Mouse (Mus musculus) hindbrain, embryonic 13.5 days (tissue): ENCODE results near the gene Neurog1. TPM values are rescaled to one million over a fixed set of nuclear protein-coding genes. Genes with fewer than 3 reads are reported as not detected.

ENCODE experiments used
- ATAC-seq: fragments of 200-750 bp; cut with Nextera tagmentation; 2 replicates; pipeline ENCODE4 v1.8.0; 2017; ENCODE audit warnings: moderate TSS enrichment; ENCODE audit not compliant: low FRiP score
- H3K27ac ChIP-seq: fragments of 300-500 bp; sonication (generic); 2 replicates; pipeline ENCODE4 v1.5.1; 2015; ENCODE audit warnings: inconsistent platforms, mild to moderate bottlenecking, moderate library complexity
- H3K27me3 ChIP-seq: fragments of 300-500 bp; sonication (generic); 2 replicates; pipeline ENCODE4 v1.6.1; 2015; ENCODE audit warnings: mild to moderate bottlenecking, inconsistent platforms
- H3K36me3 ChIP-seq: fragments of 300-500 bp; sonication (generic); 2 replicates; pipeline ENCODE4 v1.6.1; 2015; ENCODE audit warnings: mild to moderate bottlenecking, inconsistent platforms
- H3K4me1 ChIP-seq: fragments of 300-500 bp; sonication (generic); replicated peaks from 2 replicates; pipeline ENCODE4 v1.6.1; 2015; ENCODE audit warnings: inconsistent platforms
- H3K4me2 ChIP-seq: fragments of 300-500 bp; sonication (generic); 2 replicates; pipeline ENCODE4 v1.6.1; 2015; ENCODE audit warnings: inconsistent platforms, mild to moderate bottlenecking, moderate library complexity
- H3K4me3 ChIP-seq: fragments of 300-500 bp; sonication (generic); 2 replicates; pipeline ENCODE4 v1.5.1; 2015; ENCODE audit warnings: mild to moderate bottlenecking, inconsistent platforms
- H3K9ac ChIP-seq: fragments of 300-500 bp; sonication (generic); 2 replicates; pipeline ENCODE4 v1.6.1; 2015; ENCODE audit warnings: mild to moderate bottlenecking, inconsistent platforms
- H3K9me3 ChIP-seq: fragments of 300-500 bp; sonication (generic); 2 replicates; pipeline ENCODE4 v1.6.1; 2016; ENCODE audit warnings: inconsistent platforms
- WGBS: fragments of 180-500 bp; shearing (Covaris S2); methylation state at CpG from one replicate; pipeline ENCODE4 v1.1.7; 2015; 5-methylcytosine and 5-hydroxymethylcytosine counted together
- polyA plus RNA-seq: library from polyadenylated mRNA; unstranded; fragments of >200 nt; fragmentation: Nextera tagmentation; extraction: Ambion mirVana; gene quantifications from 2 replicates; pipeline ENCODE4 v1.2.1, GENCODE M21; 2015

The Neurog1 gene
- polyA plus RNA-seq, result 5.9 and 9.8 TPM in 2 replicates

DNA sequence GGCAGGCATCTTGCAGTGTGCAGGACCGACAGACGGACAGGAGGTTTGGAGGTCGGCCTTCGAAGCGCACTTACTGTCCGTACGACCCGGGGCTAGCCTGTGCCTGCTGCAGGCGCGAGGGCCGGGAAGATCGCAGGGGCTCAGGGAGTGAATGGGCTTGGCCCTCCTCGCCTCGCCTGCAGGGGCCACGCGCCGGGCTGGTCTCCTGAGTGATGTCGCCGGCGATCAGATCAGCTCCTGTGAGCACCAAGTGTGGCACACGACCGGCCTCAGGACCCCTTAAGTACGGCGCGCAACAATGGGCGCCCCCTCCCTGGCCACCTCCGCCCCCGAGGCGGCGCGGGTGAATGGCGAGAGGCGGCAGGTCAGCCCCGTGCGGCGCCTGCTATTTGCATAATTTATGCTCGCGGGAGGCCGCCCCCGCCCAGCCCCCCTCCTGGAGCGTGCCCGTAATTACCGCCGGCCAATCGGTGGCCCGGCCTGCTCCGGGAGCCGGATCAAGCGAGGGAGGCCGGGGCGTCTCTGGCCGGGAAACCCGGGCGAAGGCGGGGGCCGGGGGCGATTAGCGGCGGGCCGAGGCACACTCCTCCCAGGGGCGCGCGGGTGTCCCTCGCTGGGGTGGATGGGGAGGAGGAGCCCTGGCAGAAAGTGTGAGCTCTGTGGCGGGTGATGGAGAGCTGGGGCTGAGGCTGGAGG lies at the start of gene Neurog1:
Gene Neurog1, minus strand, starts transcription at position 240 of the 696 bp plus-strand sequence.
- H3K9me3 ChIP-seq, result no peaks in the 10 kb centered on the region
- H3K4me3 ChIP-seq, result peak within 1 kb of the TSS; percentile 37
- H3K27me3 ChIP-seq, result peaks cover 99% of the 10 kb centered on the region
- peak within 1 kb of the TSS; percentile 35 for H3K9ac ChIP-seq
- H3K36me3 ChIP-seq, result no peaks in the 10 kb centered on the region
- under 1% methylated on average over 55 of the region's 65 CpGs for WGBS
- peak; percentile 81 for ATAC-seq
- no peak within 1 kb of the TSS for H3K27ac ChIP-seq
- peaks cover 40% of the 10 kb centered on the region for H3K4me1 ChIP-seq
- H3K4me2 ChIP-seq, result peak within 1 kb of the TSS; percentile 55

DNA sequence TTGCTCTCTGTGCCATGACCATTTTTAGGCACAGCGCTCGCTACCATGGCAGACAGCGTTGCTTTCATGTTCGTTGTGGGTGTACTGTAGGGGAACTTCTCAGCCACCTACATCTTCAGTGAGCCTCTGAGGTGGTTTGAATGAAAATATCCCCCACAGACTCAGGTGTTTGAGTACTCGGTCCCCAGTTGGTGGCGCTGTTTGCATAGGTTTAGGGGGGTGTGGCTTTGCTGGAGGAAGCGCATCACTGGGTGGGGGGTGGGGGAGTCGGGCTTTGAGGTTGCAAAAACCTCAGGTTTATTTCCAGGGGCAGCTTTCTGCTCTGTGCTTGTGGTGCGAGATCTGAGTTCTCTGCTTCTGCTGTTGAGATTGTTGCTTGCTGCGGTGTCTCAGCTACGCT lies 47.4 kb upstream of the Neurog1 start:
- peaks cover 23% of the 10 kb centered on the region for H3K4me1 ChIP-seq
- 91% methylated on average over 11 of the region's 11 CpGs for WGBS
- no peak overlapping the region for H3K9ac ChIP-seq
- no peaks in the 10 kb centered on the region for H3K9me3 ChIP-seq
- H3K27me3 ChIP-seq, result peaks cover 60% of the 10 kb centered on the region
- no peak overlapping the region for H3K27ac ChIP-seq
- no peaks in the 10 kb centered on the region for H3K36me3 ChIP-seq
- ATAC-seq, result no peak
- no peak overlapping the region for H3K4me2 ChIP-seq
- H3K4me3 ChIP-seq, result no peak overlapping the region

- H3K27me3 ChIP-seq, result peaks cover 83% of the 10 kb centered on the region
Observed at GRCm38 (mm10) chr13:56296659-56297020, 44.7 kb upstream of the Neurog1 start.

GRCm38 (mm10) chr13:56295943-56296658 lies 44.1 kb upstream of the Neurog1 start, which contains the start of gene Cxcl14:
Gene Cxcl14 (minus strand): TSS chr13:56296551.
- no peak within 1 kb of the TSS for H3K27ac ChIP-seq
- no peaks in the 10 kb centered on the region for H3K9me3 ChIP-seq
- WGBS, result under 1% methylated on average over 65 of the region's 76 CpGs
- H3K4me1 ChIP-seq, result peaks cover 23% of the 10 kb centered on the region
- no peaks in the 10 kb centered on the region for H3K36me3 ChIP-seq
- H3K4me3 ChIP-seq, result peak within 1 kb of the TSS; percentile 46
- ATAC-seq, result peak; percentile 52; the same call in 1 of the 2 replicates
- peak within 1 kb of the TSS; percentile 78 for H3K4me2 ChIP-seq
- peak within 1 kb of the TSS; percentile 73 for H3K9ac ChIP-seq
- peaks cover 88% of the 10 kb centered on the region for H3K27me3 ChIP-seq

More at GRCm38 (mm10) chr13:56296659-56297020, 44.7 kb upstream of the Neurog1 start:
- no peak; the same call in 1 of the 2 replicates for ATAC-seq
- Histone ChIP-seq H3K9me3 (no peaks in the 10 kb centered on the region), H3K9ac (peak overlapping the region; percentile 73), H3K4me3 (peak overlapping the region; percentile 46), H3K27ac (no peak overlapping the region), H3K36me3 (no peaks in the 10 kb centered on the region), H3K4me2 (peak overlapping the region; percentile 78), H3K4me1 (peaks cover 23% of the 10 kb centered on the region)
- WGBS, result 6% methylated on average over 8 of the region's 8 CpGs

GRCm38 (mm10) chr13:56295586-56295942 lies 43.6 kb upstream of the Neurog1 start:
- 2% methylated on average over 13 of the region's 13 CpGs for WGBS
- Histone ChIP-seq H3K4me1 (peaks cover 23% of the 10 kb centered on the region), H3K4me3 (peak overlapping the region; percentile 46), H3K27me3 (peaks cover 92% of the 10 kb centered on the region), H3K9ac (peak overlapping the region; percentile 73; the same call in 1 of the 2 replicates), H3K27ac (no peak overlapping the region), H3K36me3 (no peaks in the 10 kb centered on the region), H3K4me2 (peak overlapping the region; percentile 78), H3K9me3 (no peaks in the 10 kb centered on the region)
- ATAC-seq, result no peak

DNA sequence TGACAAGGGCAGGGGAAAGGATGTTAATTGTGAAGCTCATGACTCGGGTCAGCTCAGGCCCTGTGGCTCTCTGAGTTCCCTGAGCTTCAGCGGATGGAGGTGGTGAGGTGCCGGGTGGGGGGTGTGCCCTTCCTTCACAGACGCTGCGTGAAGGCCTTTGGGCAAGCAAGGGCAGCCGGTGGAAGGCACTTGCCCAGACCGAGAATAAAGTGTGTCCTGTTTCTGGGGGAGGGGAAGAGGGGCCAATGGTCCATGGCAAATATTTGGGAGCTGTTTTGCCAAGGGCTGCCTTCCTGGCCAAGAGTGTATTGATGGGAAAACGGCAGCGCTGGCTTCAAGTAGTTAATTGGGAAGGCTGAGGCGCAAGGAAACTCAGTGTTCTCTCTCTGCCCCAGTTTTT lies 42.9 kb upstream of the Neurog1 start:
- ATAC-seq, result no peak
- peaks cover 94% of the 10 kb centered on the region for H3K27me3 ChIP-seq
- H3K4me1 ChIP-seq, result peaks cover 23% of the 10 kb centered on the region
- H3K36me3 ChIP-seq, result no peaks in the 10 kb centered on the region
- WGBS, result 6% methylated on average over 10 of the region's 10 CpGs
- no peak overlapping the region for H3K9ac ChIP-seq
- H3K9me3 ChIP-seq, result no peaks in the 10 kb centered on the region
- 0 out of 2 replicates have a peak overlapping the region, but pooled peaks have one; percentile 78 for H3K4me2 ChIP-seq
- peak overlapping the region; percentile 46; the same call in 1 of the 2 replicates for H3K4me3 ChIP-seq
- no peak overlapping the region for H3K27ac ChIP-seq

DNA sequence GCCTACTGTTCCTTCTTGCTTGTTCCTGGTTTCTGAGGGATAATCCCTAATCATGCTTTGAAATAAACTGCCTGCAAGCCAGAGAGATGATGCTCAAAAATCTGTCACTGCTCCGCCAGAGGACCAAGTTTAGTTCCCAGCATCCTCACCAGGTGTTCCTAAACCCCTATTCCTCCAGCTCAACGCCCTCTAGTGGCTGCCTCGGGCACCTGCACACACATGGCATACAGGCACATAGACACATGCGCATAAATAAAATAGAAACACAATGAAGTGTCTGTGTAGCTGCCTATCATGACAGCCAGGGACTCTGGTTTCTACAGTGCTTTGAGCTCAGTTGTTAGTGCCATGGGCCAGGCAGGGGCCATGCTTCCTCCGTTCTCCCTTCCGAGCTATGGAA lies 38.0 kb upstream of the Neurog1 start:
- peaks cover 48% of the 10 kb centered on the region for H3K27me3 ChIP-seq
- no peaks in the 10 kb centered on the region for H3K36me3 ChIP-seq
- ATAC-seq, result no peak
- no peaks in the 10 kb centered on the region for H3K9me3 ChIP-seq
- H3K4me1 ChIP-seq, result peaks cover 19% of the 10 kb centered on the region; the same call in 1 of the 2 replicates
- no peak overlapping the region for H3K4me3 ChIP-seq
- no peak overlapping the region for H3K9ac ChIP-seq
- no peak overlapping the region for H3K27ac ChIP-seq
- 82% methylated on average over 6 of the region's 6 CpGs for WGBS
- no peak overlapping the region for H3K4me2 ChIP-seq

DNA sequence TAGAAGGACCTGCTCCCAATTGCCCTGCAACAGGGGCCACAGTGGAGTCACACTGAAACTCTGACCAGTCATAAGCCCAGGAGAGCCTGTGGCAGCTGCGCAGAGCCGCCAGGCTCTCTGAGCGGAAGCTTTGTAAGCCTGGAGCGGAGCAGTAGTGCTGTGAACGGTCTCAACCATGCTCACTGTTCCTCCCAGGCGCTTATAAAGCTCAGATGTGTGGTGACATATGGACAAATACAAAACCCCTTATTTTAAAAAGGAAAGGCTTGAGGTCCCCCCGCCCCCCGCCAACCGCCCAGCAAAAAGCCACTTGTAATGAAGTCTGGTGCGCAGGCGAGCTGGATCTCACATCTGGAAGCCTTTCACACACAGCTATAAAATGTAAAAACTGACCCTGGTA lies 37.3 kb upstream of the Neurog1 start:
- Histone ChIP-seq H3K4me3 (no peak overlapping the region), H3K4me2 (no peak overlapping the region)
- WGBS, result 67% methylated on average over 11 of the region's 11 CpGs

DNA sequence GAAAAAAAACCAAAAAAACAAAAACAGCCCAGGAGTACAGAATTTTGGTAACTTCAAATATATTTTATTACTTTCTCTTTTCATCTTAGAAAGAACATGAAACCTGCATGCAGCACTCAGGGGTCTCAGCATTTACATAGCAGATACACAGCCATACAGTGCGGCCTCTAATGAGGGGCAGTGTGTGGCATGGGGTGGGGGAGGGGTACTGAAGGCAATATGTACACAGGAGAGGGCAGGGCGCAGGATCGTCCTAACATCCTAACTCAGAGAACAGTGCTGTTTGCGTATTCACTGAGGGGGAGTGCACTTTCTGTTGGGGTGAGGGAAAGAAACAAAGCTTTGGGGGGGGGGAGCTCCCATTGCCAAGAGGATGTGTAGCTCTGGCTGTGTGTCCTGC lies 36.6 kb upstream of the Neurog1 start:
- Histone ChIP-seq H3K36me3 (no peaks in the 10 kb centered on the region), H3K4me1 (peaks cover 14% of the 10 kb centered on the region; the same call in 1 of the 2 replicates), H3K9ac (no peak overlapping the region), H3K27me3 (peaks cover 34% of the 10 kb centered on the region), H3K4me2 (no peak overlapping the region), H3K4me3 (no peak overlapping the region), H3K27ac (no peak overlapping the region), H3K9me3 (no peaks in the 10 kb centered on the region)
- no peak for ATAC-seq
- WGBS, result 42% methylated on average over 4 of the region's 4 CpGs

More for the DNA sequence above, 37.3 kb upstream of the Neurog1 start:
- Histone ChIP-seq H3K9ac (peak overlapping the region; percentile 10; the same call in 1 of the 2 replicates), H3K27ac (no peak overlapping the region), H3K4me1 (peaks cover 14% of the 10 kb centered on the region; the same call in 1 of the 2 replicates), H3K27me3 (peaks cover 41% of the 10 kb centered on the region), H3K9me3 (no peaks in the 10 kb centered on the region), H3K36me3 (no peaks in the 10 kb centered on the region)
- ATAC-seq, result no peak

GRCm38 (mm10) chr13:56287091-56287490 lies 35.1 kb upstream of the Neurog1 start:
- ATAC-seq, result no peak
- H3K4me2 ChIP-seq, result no peak overlapping the region
- no peak overlapping the region for H3K27ac ChIP-seq
- H3K36me3 ChIP-seq, result no peaks in the 10 kb centered on the region
- peaks cover 14% of the 10 kb centered on the region; the same call in 1 of the 2 replicates for H3K4me1 ChIP-seq
- no peak overlapping the region for H3K4me3 ChIP-seq
- no peak overlapping the region for H3K9ac ChIP-seq
- 52% methylated on average over 9 of the region's 9 CpGs for WGBS
- no peaks in the 10 kb centered on the region for H3K9me3 ChIP-seq
- H3K27me3 ChIP-seq, result peaks cover 23% of the 10 kb centered on the region

- ATAC-seq, result no peak
- H3K4me2 ChIP-seq, result no peak overlapping the region
- no peaks in the 10 kb centered on the region for H3K36me3 ChIP-seq
- 0 out of 2 replicates have a peak, but pooled peaks cover 8% of the 10 kb centered on the region for H3K27me3 ChIP-seq
- H3K4me3 ChIP-seq, result no peak overlapping the region
- H3K9ac ChIP-seq, result no peak overlapping the region
- peaks cover 4% of the 10 kb centered on the region; the same call in 1 of the 2 replicates for H3K4me1 ChIP-seq
- no peaks in the 10 kb centered on the region for H3K9me3 ChIP-seq
- no peak overlapping the region for H3K27ac ChIP-seq
- 91% methylated on average over 13 of the region's 13 CpGs for WGBS
Observed at GRCm38 (mm10) chr13:56283321-56283720, 31.4 kb upstream of the Neurog1 start.

- H3K27me3 ChIP-seq, result 0 out of 2 replicates have a peak, but pooled peaks cover 15% of the 10 kb centered on the region
- no peak overlapping the region for H3K27ac ChIP-seq
- no peak for ATAC-seq
- H3K4me2 ChIP-seq, result no peak overlapping the region
- H3K9ac ChIP-seq, result no peak overlapping the region
- H3K4me3 ChIP-seq, result no peak overlapping the region
- no peaks in the 10 kb centered on the region for H3K9me3 ChIP-seq
- no peaks in the 10 kb centered on the region for H3K36me3 ChIP-seq
- WGBS, result 78% methylated on average over 6 of the region's 6 CpGs
- H3K4me1 ChIP-seq, result no peaks in the 10 kb centered on the region
Observed at GRCm38 (mm10) chr13:56280356-56280755, 28.4 kb upstream of the Neurog1 start.
